ENCODE assay signal across 13 mouse cellular contexts in genomic region chr14:120391701-120392100, GRCm38 (mm10).
DNase-seq lines count a peak whose midpoint lies in the region; ATAC-seq and TF ChIP-seq lines count a peak whose summit lies in the region.
"Had no signal": no experiment of that assay in that cellular context is flagged by ENCODE, and none has a peak within 500 bp of the region (broad histone marks: within the 10 kb centered on the region; RNA-seq: fewer than 3 reads in every experiment).

No protein-coding gene starts in this region.

- H3K9me3 ChIP-seq in intestine, postnatal 0 days (ENCODE audit: control insufficient read depth) = peaks cover 3% of the 10 kb centered on the region; the same call in 1 of the 2 replicates
- H3K9me3 ChIP-seq: embryonic facial prominence, embryonic 12.5 days; hindbrain, embryonic 12.5 days had no signal

- 0 out of 2 replicates have a peak, but pooled peaks have one; percentile 23 for ATAC-seq in intestine, postnatal 0 days
- no peak for ATAC-seq in monocyte, adult 5-6 weeks (replicated peaks; ENCODE audit: insufficient number of reproducible peaks, low FRiP score, low TSS enrichment, poor library complexity, severe bottlenecking)

- no peak for TF ChIP-seq CTCF in brain, embryonic 14.5 days (IDR thresholded peaks at IDR 0.05; ENCODE audit: borderline replicate concordance, extremely low read depth, insufficient read depth, insufficient read length)
- TF ChIP-seq CTCF in intestine, postnatal 0 days (IDR thresholded peaks at IDR 0.05; ENCODE audit: low read depth) = no peak

- no peak overlapping the region for H3K4me2 ChIP-seq in intestine, postnatal 0 days (replicated peaks; ENCODE audit: low read depth)
- H3K4me2 ChIP-seq: embryonic facial prominence, embryonic 12.5 days; hindbrain, embryonic 12.5 days; lung, embryonic 14.5 days had no signal

- no peak overlapping the region for H3K27ac ChIP-seq in intestine, postnatal 0 days (ENCODE audit: low read depth, low read length)
- H3K27ac ChIP-seq: embryonic facial prominence, embryonic 12.5 days; hindbrain, embryonic 12.5 days had no signal

- intact Hi-C loops in left cerebral cortex, postnatal 36 days (cut with DNase I) = loop anchor here (5.0 kb wide), 1 partner anchor 114 kb away; the partner anchor contains the start of gene Mbnl2

- H3K36me3 ChIP-seq in intestine, postnatal 0 days (ENCODE audit: control insufficient read depth, insufficient read depth) = peaks cover 55% of the 10 kb centered on the region

- H3K4me1 ChIP-seq in intestine, postnatal 0 days (replicated peaks; ENCODE audit: control insufficient read depth, insufficient read depth, low read length) = no peaks in the 10 kb centered on the region

- 84% methylated on average over 10 of the region's 10 CpGs for WGBS in intestine, postnatal 0 days

- peak; percentile 88 for DNase-seq in heart, adult 11 months
- DNase-seq in heart, adult 8-10 months (ENCODE audit: low spot score) = no peak
- DNase-seq in brain, embryonic 14.5 days (ENCODE audit: low read depth) = peak; percentile 45
- DNase-seq in left cerebral cortex, postnatal 36 days (ENCODE audit: low spot score in 2 of 2) = peak; percentile 50 to 75
- no peak for DNase-seq in testis, postnatal 10 days (ENCODE audit: low spot score)
- no peak for DNase-seq in cerebellum, postnatal 4 days (ENCODE audit: low spot score in 2 of 2)
- DNase-seq: adrenal gland, adult 2 months; cerebellum, adult 18-20 months; lung, embryonic 14.5 days had no signal

- H3K4me3 ChIP-seq in intestine, postnatal 0 days (ENCODE audit: low read depth, low read length) = no peak overlapping the region
- H3K4me3 ChIP-seq: embryonic facial prominence, embryonic 12.5 days; hindbrain, embryonic 12.5 days had no signal

- no peak overlapping the region for H3K9ac ChIP-seq in intestine, postnatal 0 days (ENCODE audit: low read depth, low read length)
- H3K9ac ChIP-seq: embryonic facial prominence, embryonic 12.5 days; hindbrain, embryonic 12.5 days; lung, embryonic 14.5 days had no signal

- TF ChIP-seq POLR2A in brain, embryonic 14.5 days (IDR thresholded peaks at IDR 0.05; ENCODE audit: borderline replicate concordance, extremely low read depth, insufficient read depth, insufficient read length, poor library complexity, severe bottlenecking) = no peak

- no peaks in the 10 kb centered on the region for H3K27me3 ChIP-seq in intestine, postnatal 0 days (replicated peaks; ENCODE audit: control insufficient read depth, insufficient read depth, low read length)
- H3K27me3 ChIP-seq: embryonic facial prominence, embryonic 12.5 days; hindbrain, embryonic 12.5 days had no signal

Comparison
In these comparisons a context has a peak if more than half of its experiments do, and no peak if none do; other contexts are left out.
1. DNase-seq: peak in heart, adult 11 months (single experiment), brain, embryonic 14.5 days (single experiment) and left cerebral cortex, postnatal 36 days (2 of 2); none in heart, adult 8-10 months (single experiment), testis, postnatal 10 days (single experiment) and cerebellum, postnatal 4 days (0 of 2).